Mouse (Mus musculus): Measurements from ENCODE around the gene Reps1. TPM values are rescaled to one million over a fixed set of nuclear protein-coding genes. Genes with fewer than 3 reads are reported as not detected.

Reps1 gene
- polyA plus RNA-seq, 1 experiment, result 28.9 TPM

DNA sequence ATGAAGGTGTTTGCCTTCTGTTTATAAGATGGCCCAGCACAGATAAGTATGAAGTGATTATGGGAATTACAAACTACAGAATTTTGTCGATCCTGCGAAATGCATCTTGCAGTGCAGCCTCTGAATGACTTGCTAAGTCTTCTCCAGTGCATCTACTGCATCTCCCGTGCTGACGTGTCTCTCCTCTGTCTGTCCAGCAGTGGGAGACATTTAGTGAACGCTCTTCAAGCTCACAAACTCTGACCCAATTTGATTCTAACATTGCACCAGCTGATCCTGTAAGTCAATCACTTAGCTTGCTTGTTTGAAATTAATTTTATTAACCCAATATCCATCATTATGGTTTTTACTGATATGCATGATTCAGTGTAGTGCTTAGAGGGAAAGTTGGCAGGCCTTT, 51.8 kb downstream of the Reps1 start:
- Histone ChIP-seq H3K79me3 (ENCODE audit: low read depth) (no peaks in the 10 kb centered on the region), H3K36me3 (ENCODE audit: control insufficient read depth, insufficient read depth) (peaks cover 26% of the 10 kb centered on the region), H3K79me2 (ENCODE audit: control insufficient read depth, insufficient read depth) (no peaks in the 10 kb centered on the region), H3ac (ENCODE audit: control insufficient read depth, insufficient read length, low read depth) (no peak overlapping the region), H3K27me3 (ENCODE audit: control insufficient read depth, insufficient read depth, insufficient read length) (no peaks in the 10 kb centered on the region), H3K4me3 (ENCODE audit: insufficient read depth, poor library complexity, severe bottlenecking) (no peak overlapping the region)
- TF ChIP-seq MAX (IDR thresholded peaks at IDR 0.05) (no peak), MYOD1 (IDR thresholded peaks at IDR 0.05; ENCODE audit: control insufficient read depth, insufficient read length, low read depth) (no peak), CTCF (IDR thresholded peaks at IDR 0.05; ENCODE audit: control insufficient read depth, insufficient read depth, insufficient read length) (no peak), CEBPB (IDR thresholded peaks at IDR 0.05; ENCODE audit: low read depth) (no peak), FOSL1 (IDR thresholded peaks at IDR 0.05; ENCODE audit: insufficient read depth, low read length, poor library complexity, severe bottlenecking) (no peak), MYOG (IDR thresholded peaks at IDR 0.05; ENCODE audit: control insufficient read depth, extremely low read depth, insufficient read length) (no peak), USF1 (IDR thresholded peaks at IDR 0.05; ENCODE audit: low read depth) (no peak)

DNA sequence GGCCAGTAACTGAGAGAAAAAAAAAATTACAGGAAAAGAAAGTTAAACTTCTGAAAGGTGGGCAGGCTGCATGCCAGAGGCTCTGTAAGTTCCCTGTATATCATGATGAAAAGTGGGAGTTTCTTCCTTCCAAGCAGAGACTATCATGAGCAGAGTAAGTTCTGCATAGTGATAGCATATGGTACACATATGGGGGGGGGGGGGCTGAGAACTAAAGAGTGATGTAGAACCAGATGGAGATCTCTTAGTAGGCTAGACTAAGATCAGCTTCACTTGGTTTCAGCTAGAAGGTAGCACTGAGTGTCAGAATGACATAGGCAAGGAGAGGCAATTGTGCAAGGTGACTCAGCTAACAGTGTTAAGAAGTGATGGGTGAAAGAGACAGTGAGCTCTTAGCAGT, 55.3 kb downstream of the Reps1 start:
- Histone ChIP-seq H3K27me3 (ENCODE audit: control insufficient read depth, insufficient read depth, insufficient read length) (no peaks in the 10 kb centered on the region), H3K79me3 (ENCODE audit: low read depth) (no peaks in the 10 kb centered on the region), H3K36me3 (ENCODE audit: control insufficient read depth, insufficient read depth) (peaks cover 26% of the 10 kb centered on the region), H3K4me3 (ENCODE audit: insufficient read depth, poor library complexity, severe bottlenecking) (no peak overlapping the region), H3K79me2 (ENCODE audit: control insufficient read depth, insufficient read depth) (no peaks in the 10 kb centered on the region), H3ac (ENCODE audit: control insufficient read depth, insufficient read length, low read depth) (no peak overlapping the region)
- TF ChIP-seq FOSL1 (IDR thresholded peaks at IDR 0.05; ENCODE audit: insufficient read depth, low read length, poor library complexity, severe bottlenecking) (no peak), MYOD1 (IDR thresholded peaks at IDR 0.05; ENCODE audit: control insufficient read depth, insufficient read length, low read depth) (no peak), CTCF (IDR thresholded peaks at IDR 0.05; ENCODE audit: control insufficient read depth, insufficient read depth, insufficient read length) (no peak), MAX (IDR thresholded peaks at IDR 0.05) (no peak), CEBPB (IDR thresholded peaks at IDR 0.05; ENCODE audit: low read depth) (no peak), MYOG (IDR thresholded peaks at IDR 0.05; ENCODE audit: control insufficient read depth, extremely low read depth, insufficient read length) (no peak)

DNA sequence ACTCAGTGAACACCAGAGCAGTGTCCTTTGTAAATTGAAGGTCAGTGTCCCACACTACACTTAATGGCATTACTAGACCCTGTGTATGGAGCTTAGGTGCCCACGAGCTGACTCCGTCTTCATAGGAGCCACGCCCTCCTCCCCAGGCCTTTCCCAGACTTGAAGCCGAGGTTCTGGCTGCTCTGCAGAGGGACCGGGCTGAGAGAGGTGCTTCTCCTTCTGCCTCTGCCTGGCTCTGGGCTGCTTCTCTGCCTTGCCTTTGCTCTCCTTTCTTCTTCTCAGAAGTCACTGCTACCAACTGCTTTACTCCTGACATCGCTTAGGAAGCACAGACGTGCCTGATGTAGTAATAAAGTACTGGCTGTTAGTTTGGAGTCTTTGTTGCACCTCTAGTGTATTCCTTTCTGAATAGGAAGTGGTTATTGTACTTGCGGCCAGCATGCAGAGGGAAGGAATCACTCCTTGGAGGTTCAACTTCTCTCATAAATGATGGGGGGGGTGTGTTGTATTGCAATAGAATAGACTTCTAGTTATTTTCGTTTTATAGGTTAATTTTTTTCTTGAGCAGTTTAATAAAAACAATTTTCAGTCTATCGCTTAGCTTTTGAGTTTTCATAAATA, 57.9 kb downstream of the Reps1 start:
- Histone ChIP-seq H3K4me3 (ENCODE audit: insufficient read depth, poor library complexity, severe bottlenecking) (no peak overlapping the region), H3ac (ENCODE audit: control insufficient read depth, insufficient read length, low read depth) (no peak overlapping the region), H3K36me3 (ENCODE audit: control insufficient read depth, insufficient read depth) (peaks cover 37% of the 10 kb centered on the region), H3K79me2 (ENCODE audit: control insufficient read depth, insufficient read depth) (no peaks in the 10 kb centered on the region), H3K27me3 (ENCODE audit: control insufficient read depth, insufficient read depth, insufficient read length) (no peaks in the 10 kb centered on the region), H3K79me3 (ENCODE audit: low read depth) (no peaks in the 10 kb centered on the region)
- TF ChIP-seq CEBPB (IDR thresholded peaks at IDR 0.05; ENCODE audit: low read depth) (no peak), FOSL1 (IDR thresholded peaks at IDR 0.05; ENCODE audit: insufficient read depth, low read length, poor library complexity, severe bottlenecking) (no peak), MYOD1 (IDR thresholded peaks at IDR 0.05; ENCODE audit: control insufficient read depth, insufficient read length, low read depth) (no peak), MAX (IDR thresholded peaks at IDR 0.05) (no peak), USF1 (IDR thresholded peaks at IDR 0.05; ENCODE audit: low read depth) (no peak), MYOG (IDR thresholded peaks at IDR 0.05; ENCODE audit: control insufficient read depth, extremely low read depth, insufficient read length) (no peak), CTCF (IDR thresholded peaks at IDR 0.05; ENCODE audit: control insufficient read depth, insufficient read depth, insufficient read length) (no peak)

DNA sequence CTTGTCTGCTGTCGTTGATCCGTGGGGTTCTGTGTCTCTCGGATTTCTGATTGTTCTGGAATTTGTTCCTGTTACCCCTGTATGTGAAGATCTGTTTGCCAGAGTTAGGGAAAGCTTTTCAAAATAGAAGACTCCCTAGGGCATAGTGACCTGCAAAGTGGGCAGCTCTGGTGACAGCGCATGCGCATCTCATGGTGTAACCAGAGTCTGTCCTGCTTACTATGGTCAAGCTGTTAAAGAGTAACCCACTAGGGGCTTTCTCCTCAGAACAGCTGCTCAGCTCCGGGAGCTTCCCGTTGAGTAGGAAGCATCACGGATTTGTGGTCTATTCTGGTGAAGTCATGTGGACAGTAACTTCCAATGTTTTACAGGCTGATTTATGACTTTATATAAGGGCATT, 62.7 kb downstream of the Reps1 start:
- TF ChIP-seq MYOD1 (IDR thresholded peaks at IDR 0.05; ENCODE audit: control insufficient read depth, insufficient read length, low read depth), result no peak
- no peak for TF ChIP-seq MAX (IDR thresholded peaks at IDR 0.05)
- TF ChIP-seq CTCF (IDR thresholded peaks at IDR 0.05; ENCODE audit: control insufficient read depth, insufficient read depth, insufficient read length), result no peak
- no peak for TF ChIP-seq USF1 (IDR thresholded peaks at IDR 0.05; ENCODE audit: low read depth)
- TF ChIP-seq MYOG (IDR thresholded peaks at IDR 0.05; ENCODE audit: control insufficient read depth, extremely low read depth, insufficient read length), result no peak
- no peak for TF ChIP-seq CEBPB (IDR thresholded peaks at IDR 0.05; ENCODE audit: low read depth)
- no peak for TF ChIP-seq FOSL1 (IDR thresholded peaks at IDR 0.05; ENCODE audit: insufficient read depth, low read length, poor library complexity, severe bottlenecking)
- Histone ChIP-seq H3K36me3 (ENCODE audit: control insufficient read depth, insufficient read depth) (peaks cover 76% of the 10 kb centered on the region), H3K27me3 (ENCODE audit: control insufficient read depth, insufficient read depth, insufficient read length) (no peaks in the 10 kb centered on the region), H3K79me3 (ENCODE audit: low read depth) (no peaks in the 10 kb centered on the region), H3K4me3 (ENCODE audit: insufficient read depth, poor library complexity, severe bottlenecking) (no peak overlapping the region), H3K79me2 (ENCODE audit: control insufficient read depth, insufficient read depth) (no peaks in the 10 kb centered on the region), H3ac (ENCODE audit: control insufficient read depth, insufficient read length, low read depth) (no peak overlapping the region)

DNA sequence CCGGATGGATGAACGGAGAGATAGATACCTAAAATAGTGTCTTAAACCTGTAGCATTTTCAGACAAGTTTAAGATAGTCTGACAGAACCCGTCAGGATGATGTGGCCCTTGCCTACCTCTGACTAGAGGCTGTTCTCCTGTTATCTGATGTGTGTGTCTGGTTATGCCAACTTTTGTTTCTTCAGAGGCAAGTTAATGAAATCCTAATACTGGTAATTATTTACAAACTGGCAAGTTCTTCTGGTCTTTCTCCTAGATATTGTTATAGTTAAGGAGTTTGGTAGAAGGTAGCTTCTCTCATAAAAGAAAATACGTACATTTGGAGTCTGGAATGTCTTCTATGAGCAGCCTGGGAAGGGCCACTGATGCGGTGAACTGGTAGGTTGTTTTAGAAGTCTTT, 74.6 kb downstream of the Reps1 start:
- Histone ChIP-seq H3K79me3 (ENCODE audit: low read depth) (no peaks in the 10 kb centered on the region), H3K27me3 (ENCODE audit: control insufficient read depth, insufficient read depth, insufficient read length) (no peaks in the 10 kb centered on the region), H3ac (ENCODE audit: control insufficient read depth, insufficient read length, low read depth) (no peak overlapping the region), H3K36me3 (ENCODE audit: control insufficient read depth, insufficient read depth) (peaks cover 8% of the 10 kb centered on the region), H3K4me3 (ENCODE audit: insufficient read depth, poor library complexity, severe bottlenecking) (no peak overlapping the region), H3K79me2 (ENCODE audit: control insufficient read depth, insufficient read depth) (no peaks in the 10 kb centered on the region)
- TF ChIP-seq MYOD1 (IDR thresholded peaks at IDR 0.05; ENCODE audit: control insufficient read depth, insufficient read length, low read depth), result no peak
- TF ChIP-seq FOSL1 (IDR thresholded peaks at IDR 0.05; ENCODE audit: insufficient read depth, low read length, poor library complexity, severe bottlenecking), result no peak
- TF ChIP-seq MYOG (IDR thresholded peaks at IDR 0.05; ENCODE audit: control insufficient read depth, extremely low read depth, insufficient read length), result no peak
- no peak for TF ChIP-seq CEBPB (IDR thresholded peaks at IDR 0.05; ENCODE audit: low read depth)
- TF ChIP-seq CTCF (IDR thresholded peaks at IDR 0.05; ENCODE audit: control insufficient read depth, insufficient read depth, insufficient read length), result no peak
- no peak for TF ChIP-seq MAX (IDR thresholded peaks at IDR 0.05)

All from C2C12 (cell line).